Mouse (Mus musculus): ENCODE results near the gene Dnajb14.

DNA sequence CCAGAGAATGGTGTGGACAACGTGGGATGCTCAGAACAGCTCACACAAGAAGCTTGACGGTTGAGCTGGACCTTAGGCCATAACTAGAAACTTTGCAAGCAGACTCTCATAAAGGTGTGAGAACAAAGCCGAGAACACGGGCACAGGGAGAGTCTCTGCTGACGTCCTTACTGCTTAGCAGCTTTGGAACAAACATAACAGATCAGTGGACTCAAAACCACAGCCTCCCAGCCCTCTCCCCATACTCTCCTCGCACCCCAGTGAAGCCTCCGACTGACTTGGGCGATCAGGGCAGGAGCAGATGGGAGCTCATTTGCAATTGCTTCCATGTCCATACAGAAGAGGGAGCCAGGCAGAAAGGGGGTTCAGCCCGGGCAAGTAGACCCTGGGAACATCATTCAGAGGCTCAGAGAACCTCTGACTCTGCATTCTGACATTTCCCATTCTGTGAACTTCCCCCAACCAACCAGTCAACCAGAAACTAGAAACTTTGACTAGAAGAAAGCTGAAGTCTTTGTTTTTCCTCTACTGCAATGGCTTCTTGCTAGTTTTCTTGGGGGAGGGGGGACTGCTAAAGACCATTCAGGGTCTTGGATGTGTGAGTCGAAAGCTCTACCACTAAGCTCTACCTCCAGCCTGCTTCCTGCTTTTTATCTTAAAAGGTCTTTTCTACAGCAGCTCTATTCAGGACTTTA is 82.9 kb downstream of the Dnajb14 start:
- TF ChIP-seq POLR2A (IDR thresholded peaks at IDR 0.05; ENCODE audit: low read depth, low read length) (no peak), CTCF (IDR thresholded peaks at IDR 0.05; ENCODE audit: borderline replicate concordance, insufficient read depth, low read length) (no peak)

Measured in embryonic fibroblast, embryonic 13.5 days (primary cell).